Mouse (Mus musculus) ES-E14 (cell line): ENCODE results near the gene Gm11032.

Source experiments
- ZC3H11A ChIP-seq: IDR thresholded peaks from 2 replicates; pipeline ENCODE4 v1.6.1; 2012; ENCODE audit warnings: low read depth, mild to moderate bottlenecking, inconsistent platforms, low read length, borderline replicate concordance
- ZNF384 ChIP-seq: IDR thresholded peaks from 2 replicates; pipeline ENCODE4 v1.6.1; 2012; ENCODE audit warnings: low read depth, low read length, inconsistent platforms

GRCm38 (mm10) chr11:4625931-4626330, 6.1 kb downstream of the Gm11032 start:
- TF ChIP-seq ZNF384 (no peak), ZC3H11A (no peak)
